Mouse (Mus musculus) cerebellum, postnatal 25 days (tissue): ENCODE data around the gene Adar.
"Not testable (repeated sequence)": the region's sequence is repeated elsewhere in the genome, so short reads cannot be mapped to it uniquely, and the experiment has no call there.

Experiments used
- DNase-seq, 2 experiments: peaks; one replicate each; pipeline ENCODE4 v3.0.0; 2021; ENCODE audit warnings: mixed read lengths in 2 of 2

Adar gene

GRCm38 (mm10) chr3:89798518-89798917 is 83.7 kb downstream of the Adar start:
- DNase-seq: no peak

- no peak for DNase-seq
Observed at GRCm38 (mm10) chr3:89799476-89799875, 84.7 kb downstream of the Adar start.

- not testable (repeated sequence) for DNase-seq
Observed at GRCm38 (mm10) chr3:89800078-89800477, 85.3 kb downstream of the Adar start.

GRCm38 (mm10) chr3:89800774-89801506 is 86.1 kb downstream of the Adar start:
- DNase-seq: no peak

GRCm38 (mm10) chr3:89801507-89801847 is 86.7 kb downstream of the Adar start:
- no peak for DNase-seq

- DNase-seq: no peak
Observed at GRCm38 (mm10) chr3:89802876-89803275, 88.1 kb downstream of the Adar start.
